Mouse (Mus musculus): ENCODE measurements around the gene Ddx42.

DNA sequence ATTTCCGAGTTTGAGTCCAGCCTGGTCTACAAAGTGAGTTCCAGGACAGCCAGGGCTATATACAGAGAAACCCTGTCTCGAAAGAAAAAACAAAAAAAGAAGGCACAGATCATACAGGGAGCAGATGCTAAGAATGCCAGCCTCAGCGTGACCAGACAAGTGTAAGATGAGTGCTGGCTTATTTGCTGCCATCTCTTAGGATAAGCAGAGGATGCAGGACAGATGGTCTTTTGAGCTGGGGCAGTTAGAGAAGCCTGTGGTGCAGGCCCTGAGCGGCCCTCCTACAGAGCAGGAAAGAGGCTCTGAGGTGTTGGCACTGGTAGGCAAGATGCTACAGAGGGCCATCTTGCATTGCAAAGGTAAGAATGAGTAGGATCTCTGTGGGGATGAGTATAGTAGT lies 66.6 kb downstream of the Ddx42 start:
- no peak for TF ChIP-seq POLR2A (IDR thresholded peaks at IDR 0.05; ENCODE audit: low read depth, low read length)
- no peak for TF ChIP-seq CTCF (IDR thresholded peaks at IDR 0.05; ENCODE audit: extremely low read depth, insufficient read length, insufficient replicate concordance, low read depth, low read length)
